Mouse (Mus musculus): ENCODE data around the gene Adora1.

- no peak for TF ChIP-seq POLR2A (IDR thresholded peaks at IDR 0.05; ENCODE audit: low read depth, low read length)
- TF ChIP-seq CTCF (conservative IDR thresholded peaks at IDR 0.05; ENCODE audit: insufficient read depth, insufficient read length, low read depth, low read length), result no peak
These were observed 36.8 kb downstream of the Adora1 start for GRCm38 (mm10) chr1:134198197-134198995.
